Mouse (Mus musculus): ENCODE measurements around the gene Sytl2. TPM values are rescaled to one million over a fixed set of nuclear protein-coding genes. Genes with fewer than 3 reads are reported as not detected.

The Sytl2 gene
- total RNA-seq, 2 experiments from 2014 or later: 87.1 to 90.8 TPM

GRCm38 (mm10) chr7:90313421-90313820 is 11.4 kb downstream of the Sytl2 start:
- intact Hi-C loops (cut with DNase I): no loop called here
- no peak for DNase-seq (ENCODE audit: extremely low spot score in 1 of 2, low spot score in 2 of 2)
- Histone ChIP-seq H3K27ac (no peak overlapping the region), H3K4me3 (no peak overlapping the region)
- TF ChIP-seq CTCF (IDR thresholded peaks at IDR 0.05): no peak

DNA sequence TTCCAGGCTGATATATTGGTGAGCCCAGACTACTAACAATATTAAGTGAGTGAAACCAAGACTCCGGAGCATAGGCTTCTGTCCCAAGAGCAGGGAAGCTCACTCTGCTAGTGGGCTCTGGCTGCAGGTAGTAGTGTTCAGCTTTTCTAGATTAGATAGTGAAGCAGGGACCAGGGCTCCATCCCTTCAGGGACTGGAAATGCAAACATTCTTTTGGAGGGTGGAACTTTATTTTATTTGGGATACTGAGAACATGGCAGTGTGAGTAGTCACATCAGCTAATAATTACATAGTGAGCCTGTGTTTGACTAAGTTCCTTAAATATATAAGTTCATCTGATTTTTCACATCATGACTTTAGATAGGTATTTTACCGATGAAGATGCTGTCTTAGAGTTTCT is 14.8 kb downstream of the Sytl2 start:
- intact Hi-C loops (cut with DNase I): no loop called here
- Histone ChIP-seq H3K27ac (no peak overlapping the region), H3K4me3 (no peak overlapping the region)
- no peak for TF ChIP-seq CTCF (IDR thresholded peaks at IDR 0.05)
- no peak for DNase-seq (ENCODE audit: extremely low spot score in 1 of 2, low spot score in 2 of 2)

GRCm38 (mm10) chr7:90319446-90319845 is 17.4 kb downstream of the Sytl2 start:
- no peak for TF ChIP-seq CTCF (IDR thresholded peaks at IDR 0.05)
- intact Hi-C loops (cut with DNase I): no loop called here
- Histone ChIP-seq H3K27ac (no peak overlapping the region), H3K4me3 (no peak overlapping the region)
- no peak for DNase-seq (ENCODE audit: extremely low spot score in 1 of 2, low spot score in 2 of 2)

GRCm38 (mm10) chr7:90320124-90320523 is 18.1 kb downstream of the Sytl2 start:
- intact Hi-C loops (cut with DNase I): no loop called here
- TF ChIP-seq CTCF (IDR thresholded peaks at IDR 0.05): no peak
- Histone ChIP-seq H3K4me3 (no peak overlapping the region), H3K27ac (no peak overlapping the region)
- no peak for DNase-seq (ENCODE audit: extremely low spot score in 1 of 2, low spot score in 2 of 2)

DNA sequence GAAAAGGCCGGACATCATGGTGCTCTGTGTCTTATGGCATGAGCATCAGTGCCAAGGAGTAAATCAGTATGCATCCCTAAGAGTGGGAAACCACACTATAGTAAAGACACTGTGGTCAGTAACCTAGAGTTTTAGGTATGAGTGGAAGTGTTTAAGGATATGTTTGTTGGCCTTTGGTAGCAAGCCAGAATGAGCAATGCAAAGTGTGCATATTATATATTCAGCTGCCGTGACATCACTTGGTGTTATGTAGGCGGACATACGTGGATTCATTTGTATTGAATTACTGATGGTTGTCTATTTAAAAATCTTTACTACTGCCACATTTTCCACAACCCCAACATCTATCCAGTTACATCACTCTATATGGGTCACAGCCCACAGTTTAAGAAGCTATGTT is 23.1 kb downstream of the Sytl2 start:
- DNase-seq (ENCODE audit: extremely low spot score in 1 of 2, low spot score in 2 of 2): no peak
- TF ChIP-seq CTCF (IDR thresholded peaks at IDR 0.05): no peak
- H3K27ac ChIP-seq: no peak overlapping the region

GRCm38 (mm10) chr7:90330200-90330599 is 28.1 kb downstream of the Sytl2 start:
- H3K4me3 ChIP-seq: no peak overlapping the region
- no peak for TF ChIP-seq CTCF (IDR thresholded peaks at IDR 0.05)
- no peak overlapping the region for H3K27ac ChIP-seq
- intact Hi-C loops (cut with DNase I): no loop called here
- DNase-seq (ENCODE audit: extremely low spot score in 1 of 2, low spot score in 2 of 2): no peak

More for the DNA sequence above, 23.1 kb downstream of the Sytl2 start:
- H3K4me3 ChIP-seq: no peak overlapping the region
- intact Hi-C loops (cut with DNase I): no loop called here

DNA sequence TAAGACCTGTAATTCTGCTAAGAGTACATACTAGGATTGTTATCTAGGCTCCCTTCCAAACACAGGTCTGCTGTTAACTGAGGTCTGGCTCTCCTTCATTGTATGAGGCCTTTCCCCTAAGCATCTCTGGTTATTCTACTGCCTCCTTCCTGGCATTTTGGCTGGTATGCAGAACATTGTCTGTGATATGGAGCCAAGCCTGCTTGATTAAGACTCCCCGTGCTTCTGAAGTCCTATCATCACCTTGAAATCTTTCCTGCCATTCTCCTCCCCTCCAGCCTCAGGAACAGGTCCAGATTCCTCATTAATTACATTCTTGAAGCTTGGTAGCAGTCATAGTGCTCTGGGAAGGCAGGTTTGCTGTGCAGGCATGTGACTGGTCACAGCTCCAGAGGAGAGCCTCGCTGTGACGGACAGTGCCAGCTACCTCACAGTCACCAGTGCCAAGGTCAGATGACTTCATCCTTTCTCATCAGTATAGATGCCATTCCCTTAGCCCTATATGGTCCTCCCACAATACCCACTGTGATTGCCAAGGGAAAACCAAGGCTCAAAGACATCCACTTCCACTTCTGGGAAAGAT is 30.5 kb downstream of the Sytl2 start:
- Histone ChIP-seq H3K4me3 (no peak overlapping the region), H3K27ac (no peak overlapping the region)
- intact Hi-C loops (cut with DNase I): no loop called here
- TF ChIP-seq CTCF (IDR thresholded peaks at IDR 0.05): no peak
- DNase-seq (ENCODE audit: extremely low spot score in 1 of 2, low spot score in 2 of 2): no peak

DNA sequence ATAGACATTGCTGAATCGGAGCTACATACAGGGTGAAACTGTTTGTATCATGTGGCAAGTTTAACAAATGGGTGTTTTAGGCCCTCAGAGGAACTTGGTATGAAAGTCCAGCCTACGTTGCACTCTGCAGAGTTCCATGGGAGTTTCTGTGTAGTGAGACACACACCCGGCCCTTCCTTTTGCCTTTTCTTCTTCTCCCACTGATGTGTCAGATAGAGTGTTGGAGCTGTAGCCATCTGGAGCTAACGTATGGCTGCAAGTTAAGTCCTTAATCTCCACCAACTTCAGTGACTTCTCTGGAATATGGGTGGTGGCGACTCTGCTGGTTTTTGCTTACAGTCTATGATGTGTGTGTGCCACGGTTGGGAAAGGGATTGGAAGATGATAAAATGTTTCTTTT is 32.3 kb downstream of the Sytl2 start:
- TF ChIP-seq CTCF (IDR thresholded peaks at IDR 0.05): no peak
- Histone ChIP-seq H3K4me3 (no peak overlapping the region), H3K27ac (peak overlapping the region; percentile 59; the same call in 1 of the 2 replicates)
- intact Hi-C loops (cut with DNase I): no loop called here
- DNase-seq (ENCODE audit: extremely low spot score in 1 of 2, low spot score in 2 of 2): no peak

GRCm38 (mm10) chr7:90334831-90335230 is 32.8 kb downstream of the Sytl2 start:
- TF ChIP-seq CTCF (IDR thresholded peaks at IDR 0.05): no peak
- intact Hi-C loops (cut with DNase I): no loop called here
- no peak for DNase-seq (ENCODE audit: extremely low spot score in 1 of 2, low spot score in 2 of 2)
- H3K4me3 ChIP-seq: no peak overlapping the region
- peak overlapping the region; percentile 59; the same call in 1 of the 2 replicates for H3K27ac ChIP-seq

DNA sequence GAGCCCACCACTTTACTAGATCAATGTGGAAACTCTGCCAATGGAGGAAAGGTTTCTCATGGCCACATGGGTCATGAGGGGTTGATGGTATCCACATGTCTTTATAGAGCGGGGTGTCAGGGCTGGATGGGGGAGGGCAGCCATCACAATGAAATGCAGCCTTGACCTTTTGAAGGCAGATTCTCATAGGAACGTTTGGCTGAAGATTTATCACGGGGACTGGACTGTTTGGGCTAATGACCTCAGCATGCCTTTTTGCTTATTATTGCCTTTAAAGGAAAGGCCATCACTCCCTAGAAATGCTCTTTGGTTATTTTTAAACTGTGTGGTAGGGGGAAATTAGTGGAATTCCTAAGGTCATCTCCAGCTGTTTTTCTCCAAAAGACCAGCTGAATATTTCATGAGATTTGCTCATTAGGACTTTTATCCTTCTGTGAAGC is 33.7 kb downstream of the Sytl2 start:
- no peak for TF ChIP-seq CTCF (IDR thresholded peaks at IDR 0.05)
- Histone ChIP-seq H3K27ac (no peak overlapping the region; the same call in 1 of the 2 replicates), H3K4me3 (no peak overlapping the region)
- no peak for DNase-seq (ENCODE audit: extremely low spot score in 1 of 2, low spot score in 2 of 2)
- intact Hi-C loops (cut with DNase I): no loop called here

- Histone ChIP-seq H3K27ac (peak overlapping the region; percentile 28; the same call in 1 of the 2 replicates), H3K4me3 (no peak overlapping the region)
- DNase-seq (ENCODE audit: extremely low spot score in 1 of 2, low spot score in 2 of 2): no peak
- intact Hi-C loops (cut with DNase I): no loop called here
- TF ChIP-seq CTCF (IDR thresholded peaks at IDR 0.05): no peak
These were observed 39.3 kb downstream of the Sytl2 start for GRCm38 (mm10) chr7:90341212-90341957.

GRCm38 (mm10) chr7:90344903-90345302 is 42.9 kb downstream of the Sytl2 start:
- H3K4me3 ChIP-seq: no peak overlapping the region
- intact Hi-C loops (cut with DNase I): no loop called here
- no peak for TF ChIP-seq CTCF (IDR thresholded peaks at IDR 0.05)
- H3K27ac ChIP-seq: no peak overlapping the region
- no peak for DNase-seq (ENCODE audit: extremely low spot score in 1 of 2, low spot score in 2 of 2)

Data from left cerebral cortex, adult 2 months (tissue).